Mouse (Mus musculus): ENCODE measurements around the gene Zg16.

DNA sequence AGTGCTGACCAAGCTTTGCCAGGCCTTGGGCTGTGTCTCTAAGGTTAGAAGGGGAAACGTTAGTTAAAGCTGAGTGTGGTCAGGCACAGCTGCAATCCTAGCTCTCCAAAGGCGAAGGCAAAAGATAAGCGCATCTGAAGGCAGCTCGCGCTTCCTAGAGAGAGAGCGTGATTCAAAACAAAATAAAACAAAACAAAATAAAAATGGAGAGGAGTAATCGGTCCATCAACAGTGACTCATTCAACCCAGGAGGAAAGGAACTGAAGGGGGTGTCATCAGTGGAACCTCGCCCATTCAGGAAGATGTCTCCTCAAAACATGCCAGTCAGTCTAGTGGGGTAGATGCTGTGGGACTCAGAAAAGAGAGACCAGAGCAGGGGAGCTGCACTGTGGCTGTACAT is 4.9 kb downstream of the Zg16 start:
- TF ChIP-seq CTCF (IDR thresholded peaks at IDR 0.05; ENCODE audit: low read depth) (no peak), EP300 (IDR thresholded peaks at IDR 0.05; ENCODE audit: low read depth) (no peak)

All from heart, postnatal 0 days (tissue).